17 mouse cellular contexts compared by ENCODE assay signal in the genomic region with DNA sequence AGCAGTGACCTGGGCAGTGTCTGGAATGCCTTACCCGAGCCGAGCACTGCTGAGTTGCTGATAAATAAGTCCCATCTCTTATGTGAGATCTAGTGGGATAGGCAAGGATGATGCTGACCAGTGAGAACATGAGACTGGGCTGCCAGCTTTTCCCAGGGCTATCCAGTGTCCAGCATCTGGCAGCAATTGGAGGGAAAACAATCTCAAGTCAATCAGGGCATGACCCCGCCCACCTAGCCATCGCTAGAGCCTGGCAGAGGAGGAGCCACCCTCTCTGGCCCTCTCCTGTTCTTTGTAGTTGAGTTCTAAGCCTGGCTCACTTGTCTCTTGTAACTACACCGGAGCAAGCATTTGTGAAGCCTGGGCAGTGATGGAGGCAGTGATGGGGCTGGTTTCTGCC. TPM values are rescaled to one million over a fixed set of nuclear protein-coding genes. Genes with fewer than 3 reads are reported as not detected.
DNase-seq lines count a peak whose midpoint lies in the region; ATAC-seq and TF ChIP-seq lines count a peak whose summit lies in the region.
"Had no signal": no experiment of that assay in that cellular context is flagged by ENCODE, and none has a peak within 500 bp of the region (broad histone marks: within the 10 kb centered on the region; RNA-seq: fewer than 3 reads in every experiment).

No protein-coding gene starts in this region.

- no peaks in the 10 kb centered on the region for H3K9me3 ChIP-seq in kidney, embryonic 15.5 days (replicated peaks)
- no peaks in the 10 kb centered on the region for H3K9me3 ChIP-seq in embryonic facial prominence, embryonic 11.5 days (replicated peaks; ENCODE audit: control insufficient read depth, low read length)
- H3K9me3 ChIP-seq in limb, embryonic 14.5 days (ENCODE audit: control insufficient read depth, low read length), result no peaks in the 10 kb centered on the region
- H3K9me3 ChIP-seq: forebrain, embryonic 15.5 days; heart, embryonic 15.5 days; limb, embryonic 15.5 days had no signal

- 0 out of 2 replicates have a peak, but pooled peaks cover 3% of the 10 kb centered on the region for H3K4me1 ChIP-seq in kidney, embryonic 15.5 days
- no peaks in the 10 kb centered on the region for H3K4me1 ChIP-seq in embryonic facial prominence, embryonic 11.5 days (ENCODE audit: control insufficient read depth, insufficient read depth, low read length)
- H3K4me1 ChIP-seq in limb, embryonic 14.5 days (ENCODE audit: control insufficient read depth, insufficient read depth, low read length), result 0 out of 2 replicates have a peak, but pooled peaks cover 6% of the 10 kb centered on the region
- H3K4me1 ChIP-seq: heart, embryonic 15.5 days had no signal

- no peak for TF ChIP-seq POLR2A in limb, embryonic 14.5 days (IDR thresholded peaks at IDR 0.05; ENCODE audit: borderline replicate concordance, extremely low read depth, insufficient read depth, insufficient read length)

- H3K9ac ChIP-seq in kidney, embryonic 15.5 days, result no peak overlapping the region
- H3K9ac ChIP-seq in embryonic facial prominence, embryonic 11.5 days (replicated peaks; ENCODE audit: low read length), result no peak overlapping the region
- no peak overlapping the region for H3K9ac ChIP-seq in limb, embryonic 14.5 days (ENCODE audit: low read depth, low read length, severe bottlenecking)
- H3K9ac ChIP-seq: forebrain, embryonic 15.5 days; heart, embryonic 15.5 days; limb, embryonic 15.5 days had no signal

- no peak overlapping the region for H3K4me3 ChIP-seq in kidney, embryonic 15.5 days (replicated peaks)
- no peak overlapping the region for H3K4me3 ChIP-seq in embryonic facial prominence, embryonic 11.5 days (ENCODE audit: low read depth, low read length)
- no peak overlapping the region for H3K4me3 ChIP-seq in limb, embryonic 14.5 days (replicated peaks; ENCODE audit: low read length)
- H3K4me3 ChIP-seq: forebrain, embryonic 15.5 days; heart, embryonic 15.5 days; limb, embryonic 15.5 days had no signal

- no peak overlapping the region for H3K4me2 ChIP-seq in kidney, embryonic 15.5 days
- no peak overlapping the region for H3K4me2 ChIP-seq in embryonic facial prominence, embryonic 11.5 days (ENCODE audit: low read depth, low read length)
- H3K4me2 ChIP-seq in limb, embryonic 14.5 days (replicated peaks; ENCODE audit: low read depth, low read length, severe bottlenecking), result no peak overlapping the region
- H3K4me2 ChIP-seq: forebrain, embryonic 15.5 days; heart, embryonic 15.5 days; limb, embryonic 15.5 days had no signal

- H3K36me3 ChIP-seq in kidney, embryonic 15.5 days, result no peaks in the 10 kb centered on the region
- no peaks in the 10 kb centered on the region for H3K36me3 ChIP-seq in embryonic facial prominence, embryonic 11.5 days (replicated peaks; ENCODE audit: control insufficient read depth, insufficient read depth, low read depth, low read length)
- H3K36me3 ChIP-seq in limb, embryonic 14.5 days (ENCODE audit: control insufficient read depth, insufficient read depth, low read length), result no peaks in the 10 kb centered on the region
- H3K36me3 ChIP-seq: forebrain, embryonic 15.5 days; heart, embryonic 15.5 days; limb, embryonic 15.5 days had no signal

- WGBS in kidney, embryonic 15.5 days, result 28% methylated on average over 5 of the region's 5 CpGs
- 20% methylated on average over 5 of the region's 5 CpGs for WGBS in embryonic facial prominence, embryonic 11.5 days
- 30% methylated on average over 5 of the region's 5 CpGs for WGBS in limb, embryonic 14.5 days

- no peaks in the 10 kb centered on the region for H3K27me3 ChIP-seq in kidney, embryonic 15.5 days
- H3K27me3 ChIP-seq in embryonic facial prominence, embryonic 11.5 days (ENCODE audit: control insufficient read depth, insufficient read depth, low read length), result no peaks in the 10 kb centered on the region
- no peaks in the 10 kb centered on the region for H3K27me3 ChIP-seq in limb, embryonic 14.5 days (ENCODE audit: control insufficient read depth, insufficient read depth, low read length)
- H3K27me3 ChIP-seq: forebrain, embryonic 15.5 days; heart, embryonic 15.5 days; limb, embryonic 15.5 days had no signal

- peak; percentile 40; the same call in 1 of the 2 replicates for ATAC-seq in kidney, embryonic 15.5 days (replicated peaks; ENCODE audit: low FRiP score)
- ATAC-seq in embryonic facial prominence, embryonic 11.5 days (replicated peaks; ENCODE audit: insufficient number of reproducible peaks, low FRiP score, low TSS enrichment, low read depth), result peak; percentile 64; the same call in 1 of the 2 replicates
- peak; percentile 53; the same call in 1 of the 2 replicates for ATAC-seq in limb, embryonic 14.5 days (ENCODE audit: low FRiP score, low read depth)
- ATAC-seq in inflammation-experienced regulatory T-cells, adult 6 months, result no peak
- ATAC-seq: CD4-positive, CD25-positive, alpha-beta regulatory T cell, adult 4 months; forebrain, embryonic 15.5 days; hindbrain, postnatal 0 days had no signal

- no peak overlapping the region for H3K27ac ChIP-seq in kidney, embryonic 15.5 days
- H3K27ac ChIP-seq in embryonic facial prominence, embryonic 11.5 days (replicated peaks; ENCODE audit: low read depth, low read length), result no peak overlapping the region
- no peak overlapping the region for H3K27ac ChIP-seq in limb, embryonic 14.5 days (replicated peaks; ENCODE audit: low read depth, low read length)
- H3K27ac ChIP-seq: forebrain, embryonic 15.5 days; heart, embryonic 15.5 days; hindbrain, postnatal 0 days; limb, embryonic 15.5 days; macrophage had no signal

- DNase-seq in kidney, postnatal 25 days, result no peak
- DNase-seq in embryo, embryonic 10 days (ENCODE audit: low spot score), result peak; percentile 81
- peak; percentile 84 for DNase-seq in embryonic facial prominence, embryonic 11.5 days (ENCODE audit: low spot score)
- DNase-seq in limb, embryonic 14.5 days (ENCODE audit: low spot score), result no peak
- no peak for DNase-seq in adrenal gland, postnatal 14 days
- DNase-seq: adrenal gland, postnatal 36 days; lung, adult 2 months; right cerebral cortex, postnatal 25 days; thymus, adult 18-20 months had no signal

RNA-seq across cellular contexts. Expression of a gene that starts 56.2 kb away (rescaled TPM):
- 1.7 and 1.9 TPM in 2 replicates for polyA plus RNA-seq in kidney, embryonic 15.5 days (2015; fragmentation: Nextera tagmentation; extraction: Ambion mirVana)
- 4.9 and 7.0 TPM in 2 replicates for polyA plus RNA-seq in embryonic facial prominence, embryonic 11.5 days (2014; fragmentation: Nextera tagmentation; extraction: Ambion mirVana)
- polyA plus RNA-seq in limb, embryonic 14.5 days (2012; rRNA removed), result 2.3 and 2.7 TPM in 2 replicates
- polyA plus RNA-seq in limb, embryonic 14.5 days (2014; fragmentation: Nextera tagmentation; extraction: Ambion mirVana), result 5.3 and 9.4 TPM in 2 replicates
- not detected for polyA plus RNA-seq in inflammation-experienced regulatory T-cells, adult 6 months (2017; shearing (Covaris generic))
- total RNA-seq in adrenal gland, postnatal 14 days (2021), result 24.2 and 36.0 TPM in 2 replicates
- polyA plus RNA-seq: CD4-positive, CD25-positive, alpha-beta regulatory T cell, adult 4 months; macrophage had no signal

Comparison
In these comparisons a context has a peak if more than half of its experiments do, and no peak if none do; other contexts are left out.
1. DNase-seq: peak in embryo, embryonic 10 days (single experiment) and embryonic facial prominence, embryonic 11.5 days (single experiment); none in kidney, postnatal 25 days (0 of 2), limb, embryonic 14.5 days (single experiment) and adrenal gland, postnatal 14 days (single experiment).